ENCODE assay signal across 8 mouse cellular contexts in genomic region chr10:96616709-96617116, GRCm38 (mm10). TPM values are rescaled to one million over a fixed set of nuclear protein-coding genes. Genes with fewer than 3 reads are reported as not detected.
DNase-seq lines count a peak whose midpoint lies in the region; ATAC-seq and TF ChIP-seq lines count a peak whose summit lies in the region.

Gene Btg1 (plus strand): TSS chr10:96617006.

- WGBS in bone marrow, adult 2 months, result under 1% methylated on average over 37 of the region's 37 CpGs
- WGBS in embryonic facial prominence, embryonic 15.5 days, result under 1% methylated on average over 37 of the region's 37 CpGs
- WGBS in limb, embryonic 14.5 days, result 2% methylated on average over 36 of the region's 37 CpGs
- under 1% methylated on average over 36 of the region's 37 CpGs for WGBS in midbrain, postnatal 0 days

- peak within 1 kb of the TSS; percentile 97 for H3K27ac ChIP-seq in bone marrow, adult 2 months (ENCODE audit: control insufficient read depth, insufficient read depth, low read depth, low read length, poor library complexity)
- H3K27ac ChIP-seq in embryonic facial prominence, embryonic 15.5 days (replicated peaks), result peak within 1 kb of the TSS; percentile 91
- H3K27ac ChIP-seq in limb, embryonic 14.5 days (replicated peaks; ENCODE audit: low read depth, low read length), result peak within 1 kb of the TSS; percentile 95
- H3K27ac ChIP-seq in midbrain, postnatal 0 days (ENCODE audit: low read depth, low read length), result peak within 1 kb of the TSS; percentile 86

- TF ChIP-seq CTCF in bone marrow, adult 2 months (IDR thresholded peaks at IDR 0.05; ENCODE audit: control insufficient read depth, insufficient read depth, low read length), result peak; percentile 13; the same call in 1 of the 2 replicates
- peak; percentile 70 for TF ChIP-seq CTCF in midbrain, postnatal 0 days (IDR thresholded peaks at IDR 0.05)

- TF ChIP-seq POLR2A in bone marrow, adult 2 months (IDR thresholded peaks at IDR 0.05; ENCODE audit: borderline replicate concordance, control insufficient read depth, low read depth, low read length), result peak; percentile 100
- TF ChIP-seq POLR2A in limb, embryonic 14.5 days (IDR thresholded peaks at IDR 0.05; ENCODE audit: borderline replicate concordance, extremely low read depth, insufficient read depth, insufficient read length), result peak; percentile 100

- H3K36me3 ChIP-seq in embryonic facial prominence, embryonic 15.5 days, result peaks cover 9% of the 10 kb centered on the region; the same call in 1 of the 2 replicates
- H3K36me3 ChIP-seq in limb, embryonic 14.5 days (ENCODE audit: control insufficient read depth, insufficient read depth, low read length), result peaks cover 19% of the 10 kb centered on the region
- H3K36me3 ChIP-seq in midbrain, postnatal 0 days (ENCODE audit: insufficient read depth, low read length), result 0 out of 2 replicates have a peak, but pooled peaks cover 5% of the 10 kb centered on the region

- H3K27me3 ChIP-seq in embryonic facial prominence, embryonic 15.5 days, result no peaks in the 10 kb centered on the region
- no peaks in the 10 kb centered on the region for H3K27me3 ChIP-seq in limb, embryonic 14.5 days (ENCODE audit: control insufficient read depth, insufficient read depth, low read length)
- H3K27me3 ChIP-seq in midbrain, postnatal 0 days (ENCODE audit: insufficient read depth, low read length), result no peaks in the 10 kb centered on the region

- H3K9ac ChIP-seq in embryonic facial prominence, embryonic 15.5 days, result peak within 1 kb of the TSS; percentile 85
- H3K9ac ChIP-seq in limb, embryonic 14.5 days (ENCODE audit: low read depth, low read length, severe bottlenecking), result peak within 1 kb of the TSS; percentile 99
- peak within 1 kb of the TSS; percentile 96 for H3K9ac ChIP-seq in midbrain, postnatal 0 days (replicated peaks; ENCODE audit: low read length, poor library complexity, severe bottlenecking)

- peak within 1 kb of the TSS; percentile 47 for H3K4me2 ChIP-seq in embryonic facial prominence, embryonic 15.5 days (replicated peaks)
- peak within 1 kb of the TSS; percentile 52 for H3K4me2 ChIP-seq in limb, embryonic 14.5 days (replicated peaks; ENCODE audit: low read depth, low read length, severe bottlenecking)
- H3K4me2 ChIP-seq in midbrain, postnatal 0 days (ENCODE audit: low read depth, low read length, poor library complexity, severe bottlenecking), result peak within 1 kb of the TSS; percentile 72

- no peaks in the 10 kb centered on the region for H3K9me3 ChIP-seq in embryonic facial prominence, embryonic 15.5 days (replicated peaks)
- no peaks in the 10 kb centered on the region for H3K9me3 ChIP-seq in limb, embryonic 14.5 days (ENCODE audit: control insufficient read depth, low read length)
- H3K9me3 ChIP-seq in midbrain, postnatal 0 days (ENCODE audit: low read length), result no peaks in the 10 kb centered on the region

- peak within 1 kb of the TSS; percentile 81 for H3K4me3 ChIP-seq in bone marrow, adult 2 months (replicated peaks; ENCODE audit: control insufficient read depth, low read depth, low read length)
- H3K4me3 ChIP-seq in embryonic facial prominence, embryonic 15.5 days (replicated peaks), result peak within 1 kb of the TSS; percentile 85
- H3K4me3 ChIP-seq in limb, embryonic 14.5 days (replicated peaks; ENCODE audit: low read length), result peak within 1 kb of the TSS; percentile 100
- peak within 1 kb of the TSS; percentile 93 for H3K4me3 ChIP-seq in midbrain, postnatal 0 days (ENCODE audit: low read depth, low read length)

- H3K4me1 ChIP-seq in bone marrow, adult 2 months (ENCODE audit: control insufficient read depth, insufficient read depth, low read length), result no peaks in the 10 kb centered on the region; the same call in 1 of the 2 replicates
- H3K4me1 ChIP-seq in embryonic facial prominence, embryonic 15.5 days, result peaks cover 4% of the 10 kb centered on the region
- peaks cover 13% of the 10 kb centered on the region for H3K4me1 ChIP-seq in limb, embryonic 14.5 days (ENCODE audit: control insufficient read depth, insufficient read depth, low read length)
- no peaks in the 10 kb centered on the region for H3K4me1 ChIP-seq in midbrain, postnatal 0 days (ENCODE audit: insufficient read depth, low read length)

- ATAC-seq in embryonic facial prominence, embryonic 15.5 days (ENCODE audit: insufficient number of reproducible peaks, low FRiP score, low TSS enrichment, low read depth), result peak; percentile 96
- ATAC-seq in limb, embryonic 14.5 days (ENCODE audit: low FRiP score, low read depth), result peak; percentile 96
- ATAC-seq in midbrain, postnatal 0 days (ENCODE audit: low FRiP score), result peak; percentile 97

- peak; percentile 99 for DNase-seq in 416B (ENCODE audit: low read depth)
- DNase-seq in heart, adult 8-10 months (ENCODE audit: low spot score), result peak; percentile 99
- peak; percentile 100 for DNase-seq in kidney, adult 9 months
- DNase-seq in limb, embryonic 14.5 days (ENCODE audit: low spot score), result peak; percentile 97
- DNase-seq in midbrain, postnatal 0 days (ENCODE audit: low spot score), result peak; percentile 99
- peak; percentile 99 for DNase-seq in spleen, postnatal 14 days (ENCODE audit: low spot score in 2 of 2)

RNA-seq across cellular contexts. Expression of gene Btg1, which starts in this region (rescaled TPM):
- polyA plus RNA-seq in bone marrow, adult 2 months (2011; ENCODE audit: insufficient read depth, insufficient read length, low replicate concordance, missing spikeins), result 26.4 and 43.6 TPM in 2 replicates
- polyA plus RNA-seq in embryonic facial prominence, embryonic 15.5 days (2015; fragmentation: Nextera tagmentation; extraction: Ambion mirVana), result 87.6 and 89.2 TPM in 2 replicates
- total RNA-seq in heart, adult 8-10 months (2022), result 10 to 100 TPM; 28.5 to 34.7 (median 33.2) TPM
- 41.8 and 43.7 TPM in 2 replicates for polyA plus RNA-seq in limb, embryonic 14.5 days (2012; rRNA removed)
- polyA plus RNA-seq in limb, embryonic 14.5 days (2014; fragmentation: Nextera tagmentation; extraction: Ambion mirVana), result 107 and 110 TPM in 2 replicates
- 15.2 and 21.3 TPM in 2 replicates for total RNA-seq in midbrain, postnatal 0 days (2014; rRNA removed)
- 20.7 and 21.3 TPM in 2 replicates for polyA plus RNA-seq in midbrain, postnatal 0 days (2015; fragmentation: Nextera tagmentation; extraction: Ambion mirVana)

Comparison
In these comparisons a context has a peak if more than half of its experiments do, and no peak if none do; other contexts are left out.
1. Peak in every context shown above with its lines: DNase-seq, ATAC-seq, H3K4me3 ChIP-seq and H3K27ac ChIP-seq.